Mouse (Mus musculus): ENCODE data around the gene Gm21983.

DNA sequence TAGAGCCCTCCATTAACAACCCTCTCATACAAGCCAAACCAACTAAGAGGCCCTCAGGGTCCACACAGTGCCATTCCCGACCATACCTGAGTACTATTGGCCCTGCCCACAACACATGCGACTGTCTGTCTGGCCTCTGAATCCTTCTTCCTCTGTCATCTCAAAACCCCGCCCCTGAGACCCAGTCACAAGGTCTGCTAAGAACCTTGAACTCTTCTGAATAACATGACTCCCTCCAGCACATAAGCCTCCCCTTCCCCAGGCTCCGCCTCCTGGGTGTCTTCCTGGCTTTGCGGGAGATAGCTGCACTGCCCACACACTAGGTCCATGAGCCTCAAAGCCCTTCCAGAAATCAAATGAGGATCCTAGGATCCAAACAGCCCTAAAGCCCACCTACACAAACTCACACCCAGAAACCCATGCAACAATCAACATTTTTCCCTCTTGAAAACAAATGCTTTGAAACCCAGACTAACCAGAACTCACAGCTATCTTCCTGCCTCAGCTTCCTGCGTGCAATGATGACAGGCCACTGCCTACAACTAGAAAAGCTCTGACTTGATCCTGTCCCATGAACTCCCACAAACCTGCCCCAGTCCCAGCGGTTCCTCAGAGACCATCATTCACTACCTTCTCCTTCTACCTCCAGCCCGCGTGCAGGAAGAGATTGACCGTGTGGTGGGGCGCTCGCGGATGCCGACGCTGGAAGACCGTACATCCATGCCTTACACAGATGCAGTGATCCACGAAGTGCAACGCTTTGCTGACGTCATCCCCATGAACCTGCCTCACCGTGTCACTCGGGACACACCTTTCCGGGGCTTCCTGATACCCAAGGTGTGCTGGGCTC, 50.1 kb downstream of the Gm21983 start:
- TF ChIP-seq CTCF (IDR thresholded peaks at IDR 0.05; ENCODE audit: low read depth, low read length) (no peak), POLR2A (IDR thresholded peaks at IDR 0.05; ENCODE audit: borderline replicate concordance, low read depth, low read length) (no peak)
